Mouse (Mus musculus): ENCODE data around the gene Capns1. TPM values are rescaled to one million over a fixed set of nuclear protein-coding genes. Genes with fewer than 3 reads are reported as not detected.

Gene Capns1
- polyA plus RNA-seq, 1 experiment from 2014 or later, result 85.5 TPM

GRCm38 (mm10) chr7:30200200-30200599 lies 1.6 kb upstream of the Capns1 start:
- H3K9ac ChIP-seq (ENCODE audit: low read depth, low read length), result no peak overlapping the region
- H3K36me3 ChIP-seq (ENCODE audit: control insufficient read depth, insufficient read depth), result no peaks in the 10 kb centered on the region
- H3K4me1 ChIP-seq (replicated peaks; ENCODE audit: control insufficient read depth, insufficient read depth, low read length), result no peaks in the 10 kb centered on the region; the same call in 1 of the 2 replicates
- H3K4me3 ChIP-seq (ENCODE audit: low read depth, low read length), result no peak overlapping the region
- no peak overlapping the region for H3K27ac ChIP-seq (ENCODE audit: low read depth, low read length)
- WGBS, result 81% methylated on average over 5 of the region's 5 CpGs
- ATAC-seq, result no peak
- TF ChIP-seq CTCF (IDR thresholded peaks at IDR 0.05; ENCODE audit: low read depth), result no peak
- no peak overlapping the region for H3K4me2 ChIP-seq (replicated peaks; ENCODE audit: low read depth)
- no peaks in the 10 kb centered on the region for H3K27me3 ChIP-seq (replicated peaks; ENCODE audit: control insufficient read depth, insufficient read depth, low read length)
- H3K9me3 ChIP-seq (ENCODE audit: control insufficient read depth), result no peaks in the 10 kb centered on the region

- no peak overlapping the region for H3K9ac ChIP-seq (ENCODE audit: low read depth, low read length)
- H3K36me3 ChIP-seq (ENCODE audit: control insufficient read depth, insufficient read depth), result no peaks in the 10 kb centered on the region
- no peak overlapping the region for H3K4me3 ChIP-seq (ENCODE audit: low read depth, low read length)
- 80% methylated on average over 18 of the region's 18 CpGs for WGBS
- H3K9me3 ChIP-seq (ENCODE audit: control insufficient read depth), result no peaks in the 10 kb centered on the region
- no peaks in the 10 kb centered on the region; the same call in 1 of the 2 replicates for H3K4me1 ChIP-seq (replicated peaks; ENCODE audit: control insufficient read depth, insufficient read depth, low read length)
- H3K4me2 ChIP-seq (replicated peaks; ENCODE audit: low read depth), result no peak overlapping the region
- no peak for ATAC-seq
- H3K27ac ChIP-seq (ENCODE audit: low read depth, low read length), result no peak overlapping the region
- H3K27me3 ChIP-seq (replicated peaks; ENCODE audit: control insufficient read depth, insufficient read depth, low read length), result no peaks in the 10 kb centered on the region
- TF ChIP-seq CTCF (IDR thresholded peaks at IDR 0.05; ENCODE audit: low read depth), result no peak
Measured at GRCm38 (mm10) chr7:30199498-30200139, 1.0 kb upstream of the Capns1 start.

- H3K27ac ChIP-seq (ENCODE audit: low read depth, low read length), result no peak overlapping the region
- no peak for TF ChIP-seq CTCF (IDR thresholded peaks at IDR 0.05; ENCODE audit: low read depth)
- WGBS, result 64% methylated on average over 5 of the region's 5 CpGs
- H3K4me1 ChIP-seq (replicated peaks; ENCODE audit: control insufficient read depth, insufficient read depth, low read length), result no peaks in the 10 kb centered on the region; the same call in 1 of the 2 replicates
- H3K27me3 ChIP-seq (replicated peaks; ENCODE audit: control insufficient read depth, insufficient read depth, low read length), result no peaks in the 10 kb centered on the region
- no peak overlapping the region for H3K4me3 ChIP-seq (ENCODE audit: low read depth, low read length)
- no peaks in the 10 kb centered on the region for H3K9me3 ChIP-seq (ENCODE audit: control insufficient read depth)
- no peak overlapping the region for H3K4me2 ChIP-seq (replicated peaks; ENCODE audit: low read depth)
- H3K36me3 ChIP-seq (ENCODE audit: control insufficient read depth, insufficient read depth), result no peaks in the 10 kb centered on the region; the same call in 1 of the 2 replicates
- no peak overlapping the region for H3K9ac ChIP-seq (ENCODE audit: low read depth, low read length)
- ATAC-seq, result no peak
Measured at GRCm38 (mm10) chr7:30197592-30198129, 950 bp downstream of the Capns1 start.

- Histone ChIP-seq H3K4me1 (replicated peaks; ENCODE audit: control insufficient read depth, insufficient read depth, low read length) (no peaks in the 10 kb centered on the region; the same call in 1 of the 2 replicates), H3K9ac (ENCODE audit: low read depth, low read length) (no peak overlapping the region), H3K4me2 (replicated peaks; ENCODE audit: low read depth) (no peak overlapping the region), H3K27me3 (replicated peaks; ENCODE audit: control insufficient read depth, insufficient read depth, low read length) (no peaks in the 10 kb centered on the region), H3K4me3 (ENCODE audit: low read depth, low read length) (no peak overlapping the region), H3K9me3 (ENCODE audit: control insufficient read depth) (no peaks in the 10 kb centered on the region), H3K36me3 (ENCODE audit: control insufficient read depth, insufficient read depth) (peaks cover 10% of the 10 kb centered on the region), H3K27ac (ENCODE audit: low read depth, low read length) (no peak overlapping the region)
- WGBS, result 52% methylated on average over 6 of the region's 6 CpGs
- no peak for ATAC-seq
- TF ChIP-seq CTCF (IDR thresholded peaks at IDR 0.05; ENCODE audit: low read depth), result no peak
Measured at GRCm38 (mm10) chr7:30196171-30196570, 2.4 kb downstream of the Capns1 start.

- Histone ChIP-seq H3K4me3 (ENCODE audit: low read depth, low read length) (peak overlapping the region; percentile 66; the same call in 1 of the 2 replicates), H3K4me1 (replicated peaks; ENCODE audit: control insufficient read depth, insufficient read depth, low read length) (no peaks in the 10 kb centered on the region; the same call in 1 of the 2 replicates), H3K27me3 (replicated peaks; ENCODE audit: control insufficient read depth, insufficient read depth, low read length) (no peaks in the 10 kb centered on the region), H3K4me2 (replicated peaks; ENCODE audit: low read depth) (peak overlapping the region; percentile 86), H3K36me3 (ENCODE audit: control insufficient read depth, insufficient read depth) (peaks cover 17% of the 10 kb centered on the region), H3K27ac (ENCODE audit: low read depth, low read length) (no peak overlapping the region), H3K9me3 (ENCODE audit: control insufficient read depth) (no peaks in the 10 kb centered on the region), H3K9ac (ENCODE audit: low read depth, low read length) (no peak overlapping the region)
- 49% methylated on average over 6 of the region's 6 CpGs for WGBS
- no peak for ATAC-seq
- no peak for TF ChIP-seq CTCF (IDR thresholded peaks at IDR 0.05; ENCODE audit: low read depth)
Measured at GRCm38 (mm10) chr7:30195461-30195860, 3.1 kb downstream of the Capns1 start.

GRCm38 (mm10) chr7:30194884-30195283 lies 3.7 kb downstream of the Capns1 start:
- Histone ChIP-seq H3K4me1 (replicated peaks; ENCODE audit: control insufficient read depth, insufficient read depth, low read length) (no peaks in the 10 kb centered on the region; the same call in 1 of the 2 replicates), H3K27me3 (replicated peaks; ENCODE audit: control insufficient read depth, insufficient read depth, low read length) (no peaks in the 10 kb centered on the region), H3K4me2 (replicated peaks; ENCODE audit: low read depth) (peak overlapping the region; percentile 86), H3K27ac (ENCODE audit: low read depth, low read length) (peak overlapping the region; percentile 89), H3K4me3 (ENCODE audit: low read depth, low read length) (peak overlapping the region; percentile 66), H3K36me3 (ENCODE audit: control insufficient read depth, insufficient read depth) (peaks cover 22% of the 10 kb centered on the region), H3K9me3 (ENCODE audit: control insufficient read depth) (no peaks in the 10 kb centered on the region), H3K9ac (ENCODE audit: low read depth, low read length) (peak overlapping the region; percentile 68)
- under 1% methylated on average over 28 of the region's 28 CpGs for WGBS
- TF ChIP-seq CTCF (IDR thresholded peaks at IDR 0.05; ENCODE audit: low read depth), result no peak
- peak; percentile 90 for ATAC-seq
